Mouse (Mus musculus) hindbrain, embryonic 14.5 days (tissue): ENCODE measurements at regions not wholly inside any gene's neighbourhood (a gene's known extent, or its start where the extent isn't known, plus 50 kb on each side); places are given as distances from the start of the nearest gene placed in this dataset.

Source experiments
- ATAC-seq: fragments of 200-750 bp; cut with Nextera tagmentation; 2 replicates; pipeline ENCODE4 v1.8.0; 2017; ENCODE audit warnings: moderate number of reproducible peaks, mild to moderate bottlenecking, moderate TSS enrichment, moderate library complexity; ENCODE audit not compliant: low FRiP score
- DNase-seq: peaks from one replicate; pipeline ENCODE4 v3.0.0-alpha.2; 2015; ENCODE audit warnings: low spot score
- H3K27ac ChIP-seq: fragments of 300-500 bp; sonication (generic); 2 replicates; pipeline ENCODE4 v1.5.1; 2014; ENCODE audit warnings: mild to moderate bottlenecking, moderate library complexity
- H3K27me3 ChIP-seq: fragments of 300-500 bp; sonication (generic); 2 replicates; pipeline ENCODE4 v1.6.1; 2014; ENCODE audit warnings: mild to moderate bottlenecking, low read length, mixed read lengths; ENCODE audit not compliant: control insufficient read depth, insufficient read depth
- H3K36me3 ChIP-seq: fragments of 300-500 bp; sonication (generic); replicated peaks from 2 replicates; pipeline ENCODE4 v1.6.1; 2014; ENCODE audit not compliant: control insufficient read depth, insufficient read depth
- H3K4me1 ChIP-seq: fragments of 300-500 bp; sonication (generic); replicated peaks from 2 replicates; pipeline ENCODE4 v1.6.1; 2014; ENCODE audit warnings: antibody characterized with exemption, low read length, mixed read lengths; ENCODE audit not compliant: control insufficient read depth, insufficient read depth
- H3K4me2 ChIP-seq: fragments of 300-500 bp; sonication (generic); replicated peaks from 2 replicates; pipeline ENCODE4 v1.6.1; 2014; ENCODE audit warnings: mild to moderate bottlenecking, moderate library complexity
- H3K4me3 ChIP-seq: fragments of 300-500 bp; sonication (generic); replicated peaks from 2 replicates; pipeline ENCODE4 v1.5.1; 2014; ENCODE audit warnings: mild to moderate bottlenecking, low read length
- H3K9ac ChIP-seq: fragments of 300-500 bp; sonication (generic); 2 replicates; pipeline ENCODE4 v1.6.1; 2014
- H3K9me3 ChIP-seq: fragments of 300-500 bp; sonication (generic); 2 replicates; pipeline ENCODE4 v1.6.1; 2016; ENCODE audit warnings: low read length; ENCODE audit not compliant: control insufficient read depth
- WGBS: fragments of 180-500 bp; shearing (Covaris S2); extraction: QIAGEN DNeasy Blood & Tissue Kit; methylation state at CpG from one replicate; pipeline ENCODE4 v1.1.7; 2014; 5-methylcytosine and 5-hydroxymethylcytosine counted together

- DNase-seq (no peak), ATAC-seq (no peak)
- Histone ChIP-seq H3K4me1 (no peaks in the 10 kb centered on the region), H3K27me3 (no peaks in the 10 kb centered on the region), H3K9me3 (no peaks in the 10 kb centered on the region), H3K27ac (no peak overlapping the region), H3K4me3 (no peak overlapping the region), H3K36me3 (no peaks in the 10 kb centered on the region), H3K9ac (no peak overlapping the region), H3K4me2 (no peak overlapping the region)
- 81% methylated on average over 1 of the region's 1 CpGs for WGBS
Measured at GRCm38 (mm10) chr14:17602357-17602756, 57.7 kb upstream of the Thrb start.

GRCm38 (mm10) chr14:17606018-17606417 is 54.0 kb upstream of the Thrb start:
- Histone ChIP-seq H3K27me3 (no peaks in the 10 kb centered on the region), H3K27ac (no peak overlapping the region), H3K4me2 (no peak overlapping the region), H3K36me3 (no peaks in the 10 kb centered on the region), H3K9me3 (no peaks in the 10 kb centered on the region), H3K4me1 (no peaks in the 10 kb centered on the region), H3K9ac (no peak overlapping the region), H3K4me3 (no peak overlapping the region)
- WGBS: 58% methylated on average over 3 of the region's 3 CpGs
- ATAC-seq (no peak), DNase-seq (no peak)

GRCm38 (mm10) chr14:17607186-17607585 is 52.9 kb upstream of the Thrb start:
- Histone ChIP-seq H3K4me3 (no peak overlapping the region), H3K4me2 (no peak overlapping the region), H3K27me3 (no peaks in the 10 kb centered on the region), H3K36me3 (no peaks in the 10 kb centered on the region), H3K4me1 (no peaks in the 10 kb centered on the region), H3K9ac (no peak overlapping the region), H3K9me3 (no peaks in the 10 kb centered on the region), H3K27ac (no peak overlapping the region)
- no peak for ATAC-seq
- no peak for DNase-seq
- 82% methylated on average over 2 of the region's 2 CpGs for WGBS
